Mouse (Mus musculus) megakaryocyte, adult 5-6 weeks (primary cell): ENCODE data around the gene Usf1. TPM values are rescaled to one million over a fixed set of nuclear protein-coding genes. Genes with fewer than 3 reads are reported as not detected.

Source experiments
- ATAC-seq: 2 replicates; pipeline ENCODE4 v1.8.0; 2016; ENCODE audit warnings: mild to moderate bottlenecking, inconsistent platforms; ENCODE audit not compliant: poor library complexity, severe bottlenecking
- total RNA-seq, 2 experiments: library from RNA; stranded (forward) in 1 of 2; stranded (reverse) in 1 of 2; fragments of 153-499, 151-499 nt in 1 of 2; fragments of 221-1000, 200-1000 nt in 1 of 2; gene quantifications; 2 replicates each; pipeline versions ENCODE4 v1.2.3 to v1.2.4; 2015 to 2017

Gene Usf1
- total RNA-seq, 2 experiments from 2014 or later, result 27.0 to 80.1 TPM

- ATAC-seq, result no peak
Observed at GRCm38 (mm10) chr1:171413608-171414007, 2.5 kb downstream of the Usf1 start.

GRCm38 (mm10) chr1:171418660-171419059 is 7.5 kb downstream of the Usf1 start, which contains the start of gene Tstd1:
Tstd1 (plus strand) TSS chr1:171418872.
- ATAC-seq, result no peak

- ATAC-seq, result no peak
Observed at GRCm38 (mm10) chr1:171419291-171419882, 8.3 kb downstream of the Usf1 start.

GRCm38 (mm10) chr1:171419905-171420304 is 8.8 kb downstream of the Usf1 start:
- ATAC-seq, result no peak

- ATAC-seq, result no peak
Observed at GRCm38 (mm10) chr1:171422504-171423095, 11.5 kb downstream of the Usf1 start.

GRCm38 (mm10) chr1:171424638-171425037 is 13.5 kb downstream of the Usf1 start:
- no peak for ATAC-seq

GRCm38 (mm10) chr1:171425126-171425525 is 14.0 kb downstream of the Usf1 start:
- ATAC-seq, result no peak

- no peak for ATAC-seq
Observed at GRCm38 (mm10) chr1:171432158-171432557, 21.0 kb downstream of the Usf1 start.

- ATAC-seq, result no peak
Observed at GRCm38 (mm10) chr1:171435288-171435814, 24.2 kb downstream of the Usf1 start.

GRCm38 (mm10) chr1:171435974-171436373 is 24.9 kb downstream of the Usf1 start:
- ATAC-seq, result no peak

GRCm38 (mm10) chr1:171437264-171438013 is 26.3 kb downstream of the Usf1 start, which contains the start of gene F11r:
F11r (plus strand) TSS chr1:171437535.
- ATAC-seq, result peak; percentile 81

GRCm38 (mm10) chr1:171438014-171438670 is 27.0 kb downstream of the Usf1 start:
- no peak for ATAC-seq

- no peak for ATAC-seq
Observed at GRCm38 (mm10) chr1:171439072-171439471, 28.0 kb downstream of the Usf1 start.

GRCm38 (mm10) chr1:171440025-171440725 is 29.1 kb downstream of the Usf1 start:
- ATAC-seq, result no peak

- ATAC-seq, result peak; percentile 58
Observed at GRCm38 (mm10) chr1:171441466-171442412, 30.6 kb downstream of the Usf1 start.

GRCm38 (mm10) chr1:171442413-171442760 is 31.3 kb downstream of the Usf1 start:
- no peak for ATAC-seq

- ATAC-seq, result no peak
Observed at GRCm38 (mm10) chr1:171445050-171445449, 33.9 kb downstream of the Usf1 start.

GRCm38 (mm10) chr1:171446854-171447253 is 35.7 kb downstream of the Usf1 start:
- no peak for ATAC-seq

- no peak for ATAC-seq
Observed at GRCm38 (mm10) chr1:171447692-171448091, 36.6 kb downstream of the Usf1 start.
